Mouse (Mus musculus): ENCODE data around the gene Pnpla5. TPM values are rescaled to one million over a fixed set of nuclear protein-coding genes. Genes with fewer than 3 reads are reported as not detected.

Gene Pnpla5
- total and polyA plus RNA-seq, 3 experiments: not detected

Other genes with a start within 250 kb of the Pnpla5 start
- gene Efcab6, start 57.8 kb downstream of the Pnpla5 start, total RNA-seq (2012; rRNA removed): not detected in 2 replicates
- not detected in 2 replicates for gene Efcab6, start 57.8 kb downstream of the Pnpla5 start, total RNA-seq (2014; rRNA removed)
- not detected in 2 replicates for gene Efcab6, start 57.8 kb downstream of the Pnpla5 start, polyA plus RNA-seq (2012; ENCODE audit: insufficient read length, low read depth)
- not detected in 2 replicates for gene Sult4a1, start 17.4 kb downstream of the Pnpla5 start, total RNA-seq (2012; rRNA removed)
- not detected in 2 replicates for gene Sult4a1, start 17.4 kb downstream of the Pnpla5 start, total RNA-seq (2014; rRNA removed)
- gene Sult4a1, start 17.4 kb downstream of the Pnpla5 start, polyA plus RNA-seq (2012; ENCODE audit: insufficient read length, low read depth): not detected in 2 replicates
- gene Pnpla3, start 44.7 kb upstream of the Pnpla5 start, total RNA-seq (2012; rRNA removed): 1.1 and 3.2 TPM in 2 replicates
- 0.96 and 2.2 TPM in 2 replicates for gene Pnpla3, start 44.7 kb upstream of the Pnpla5 start, total RNA-seq (2014; rRNA removed)
- gene Pnpla3, start 44.7 kb upstream of the Pnpla5 start, polyA plus RNA-seq (2012; ENCODE audit: insufficient read length, low read depth): 0.41 TPM in 1 of 2 replicates, not detected in the other
- gene Samm50, start 69.1 kb upstream of the Pnpla5 start, total RNA-seq (2012; rRNA removed): 55.3 and 63.8 TPM in 2 replicates
- 79.3 and 85.9 TPM in 2 replicates for gene Samm50, start 69.1 kb upstream of the Pnpla5 start, total RNA-seq (2014; rRNA removed)
- gene Samm50, start 69.1 kb upstream of the Pnpla5 start, polyA plus RNA-seq (2012; ENCODE audit: insufficient read length, low read depth): 132 and 135 TPM in 2 replicates
- 0.04 and 0.17 TPM in 2 replicates for gene Parvb, start 108.9 kb upstream of the Pnpla5 start, total RNA-seq (2012; rRNA removed)
- gene Parvb, start 108.9 kb upstream of the Pnpla5 start, total RNA-seq (2014; rRNA removed): not detected in 2 replicates
- gene Parvb, start 108.9 kb upstream of the Pnpla5 start, polyA plus RNA-seq (2012; ENCODE audit: insufficient read length, low read depth): 2.3 and 4.2 TPM in 2 replicates
- gene Parvg, start 200.9 kb upstream of the Pnpla5 start, total RNA-seq (2012; rRNA removed): 71.0 and 93.7 TPM in 2 replicates
- gene Parvg, start 200.9 kb upstream of the Pnpla5 start, total RNA-seq (2014; rRNA removed): 96.0 and 98.3 TPM in 2 replicates
- 131 and 140 TPM in 2 replicates for gene Parvg, start 200.9 kb upstream of the Pnpla5 start, polyA plus RNA-seq (2012; ENCODE audit: insufficient read length, low read depth)